In the genomic region with DNA sequence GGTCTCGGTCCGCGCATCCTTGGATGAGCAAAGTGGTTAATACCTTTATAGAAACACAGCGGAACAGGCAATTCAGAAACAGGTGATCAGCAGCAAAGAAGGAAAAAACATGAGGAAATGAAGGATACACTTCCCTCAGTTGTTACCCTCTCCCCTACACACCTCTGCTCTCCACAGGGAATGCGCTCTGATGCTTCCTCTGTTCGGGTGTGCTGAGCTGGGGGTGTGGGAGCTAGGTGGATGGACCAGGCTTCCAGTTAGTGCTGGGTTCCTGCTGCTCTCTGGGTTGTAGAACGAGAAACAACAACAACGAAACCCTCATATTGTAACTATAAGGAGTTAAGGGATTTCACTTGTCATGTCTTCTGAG, we compare ENCODE assay signal across 9 mouse cellular contexts. TPM values are rescaled to one million over a fixed set of nuclear protein-coding genes. Genes with fewer than 3 reads are reported as not detected.
DNase-seq lines count a peak whose midpoint lies in the region; ATAC-seq and TF ChIP-seq lines count a peak whose summit lies in the region.
"Had no signal": no experiment of that assay in that cellular context is flagged by ENCODE, and none has a peak within 500 bp of the region (broad histone marks: within the 10 kb centered on the region; RNA-seq: fewer than 3 reads in every experiment).

No protein-coding gene starts in this region.

- H3K36me3 ChIP-seq in forebrain, embryonic 12.5 days (replicated peaks), result no peaks in the 10 kb centered on the region
- no peaks in the 10 kb centered on the region for H3K36me3 ChIP-seq in hindbrain, embryonic 14.5 days (replicated peaks; ENCODE audit: control insufficient read depth, insufficient read depth)
- H3K36me3 ChIP-seq in neural tube, embryonic 13.5 days, result no peaks in the 10 kb centered on the region

- peak overlapping the region; percentile 22; the same call in 1 of the 2 replicates for H3K4me3 ChIP-seq in layer of hippocampus, adult 2 months
- no peak overlapping the region for H3K4me3 ChIP-seq in forebrain, embryonic 12.5 days (replicated peaks)
- H3K4me3 ChIP-seq in hindbrain, embryonic 14.5 days (replicated peaks; ENCODE audit: low read length), result no peak overlapping the region
- H3K4me3 ChIP-seq in neural tube, embryonic 13.5 days, result no peak overlapping the region
- H3K4me3 ChIP-seq: erythroblast, embryonic 14.5 days had no signal

- H3K27ac ChIP-seq in layer of hippocampus, adult 2 months, result no peak overlapping the region
- H3K27ac ChIP-seq in forebrain, embryonic 12.5 days, result no peak overlapping the region
- no peak overlapping the region for H3K27ac ChIP-seq in hindbrain, embryonic 14.5 days
- H3K27ac ChIP-seq in neural tube, embryonic 13.5 days (replicated peaks), result no peak overlapping the region
- H3K27ac ChIP-seq: kidney, postnatal 0 days had no signal

- peaks cover 14% of the 10 kb centered on the region for H3K4me1 ChIP-seq in forebrain, embryonic 12.5 days
- no peaks in the 10 kb centered on the region; the same call in 1 of the 2 replicates for H3K4me1 ChIP-seq in hindbrain, embryonic 14.5 days (replicated peaks; ENCODE audit: control insufficient read depth, insufficient read depth, low read length)
- peaks cover 13% of the 10 kb centered on the region for H3K4me1 ChIP-seq in neural tube, embryonic 13.5 days (replicated peaks)

- peak overlapping the region; percentile 24; the same call in 1 of the 2 replicates for H3K4me2 ChIP-seq in forebrain, embryonic 12.5 days
- peak overlapping the region; percentile 30 for H3K4me2 ChIP-seq in hindbrain, embryonic 14.5 days (replicated peaks)
- peak overlapping the region; percentile 37 for H3K4me2 ChIP-seq in neural tube, embryonic 13.5 days

- no peak for DNase-seq in layer of hippocampus, adult 2 months (ENCODE audit: low spot score in 2 of 2)
- no peak for DNase-seq in layer of hippocampus, postnatal 10 days (ENCODE audit: low spot score in 2 of 2)
- no peak for DNase-seq in hindbrain, embryonic 14.5 days (ENCODE audit: low spot score)
- DNase-seq in right cerebral cortex, postnatal 36 days (ENCODE audit: low spot score in 2 of 2), result no peak
- DNase-seq in thymus, postnatal 36 days, result no peak

- no peaks in the 10 kb centered on the region for H3K9me3 ChIP-seq in forebrain, embryonic 12.5 days
- H3K9me3 ChIP-seq in hindbrain, embryonic 14.5 days (ENCODE audit: control insufficient read depth, low read length), result no peaks in the 10 kb centered on the region
- no peaks in the 10 kb centered on the region for H3K9me3 ChIP-seq in neural tube, embryonic 13.5 days

- WGBS in forebrain, embryonic 12.5 days, result 28% methylated on average over 8 of the region's 8 CpGs
- WGBS in hindbrain, embryonic 14.5 days, result 27% methylated on average over 8 of the region's 8 CpGs
- WGBS in neural tube, embryonic 13.5 days, result 31% methylated on average over 8 of the region's 8 CpGs

- TF ChIP-seq CTCF in layer of hippocampus, adult 2 months (conservative IDR thresholded peaks at IDR 0.05), result no peak; the same call in 1 of the 2 replicates

- no peak overlapping the region for H3K9ac ChIP-seq in forebrain, embryonic 12.5 days
- H3K9ac ChIP-seq in hindbrain, embryonic 14.5 days, result no peak overlapping the region
- 0 out of 2 replicates have a peak overlapping the region, but pooled peaks have one; percentile 2 for H3K9ac ChIP-seq in neural tube, embryonic 13.5 days

- H3K27me3 ChIP-seq in forebrain, embryonic 12.5 days, result peaks cover 46% of the 10 kb centered on the region
- peaks cover 17% of the 10 kb centered on the region for H3K27me3 ChIP-seq in hindbrain, embryonic 14.5 days (ENCODE audit: control insufficient read depth, insufficient read depth, low read length)
- peaks cover 59% of the 10 kb centered on the region for H3K27me3 ChIP-seq in neural tube, embryonic 13.5 days

- ATAC-seq in forebrain, embryonic 12.5 days (ENCODE audit: low FRiP score), result no peak
- no peak; the same call in 1 of the 2 replicates for ATAC-seq in hindbrain, embryonic 14.5 days (ENCODE audit: low FRiP score)
- ATAC-seq in neural tube, embryonic 13.5 days (ENCODE audit: low read depth), result no peak

RNA-seq across cellular contexts. Expression of a gene that starts 40.7 kb away (rescaled TPM):
- 1 to 10 TPM; 3.1 to 9.1 TPM for total RNA-seq in layer of hippocampus, adult 2 months (2021)
- 1 to 10 TPM; 8.0 to 9.8 TPM for total RNA-seq in layer of hippocampus, postnatal 10 days (2021)
- 228 and 252 TPM in 2 replicates for polyA plus RNA-seq in forebrain, embryonic 12.5 days (2016; fragmentation: Nextera tagmentation; extraction: Ambion mirVana)
- 17.1 and 19.1 TPM in 2 replicates for polyA plus RNA-seq in hindbrain, embryonic 14.5 days (2014; fragmentation: Nextera tagmentation; extraction: Ambion mirVana)
- polyA plus RNA-seq in neural tube, embryonic 13.5 days (2015; fragmentation: Nextera tagmentation; extraction: Ambion mirVana), result 24.6 and 36.4 TPM in 2 replicates
